Mouse (Mus musculus) testis, adult 10 weeks (tissue): ENCODE results near the gene Entpd8. TPM values are rescaled to one million over a fixed set of nuclear protein-coding genes. Genes with fewer than 3 reads are reported as not detected.

Source experiments
- polyA plus RNA-seq: library from polyadenylated mRNA; stranded (reverse); fragments of 350-450 nt; fragmentation: Illumina TruSeq; extraction: RNeasy Lipid Tissue Mini Kit (QIAGEN cat#74804); gene quantifications from one replicate; pipeline ENCODE4 v1.2.3, GENCODE M21; 2014; ENCODE audit warnings: low read depth, low replicate concordance

Entpd8 gene
- polyA plus RNA-seq, result 0.20 TPM

DNA sequence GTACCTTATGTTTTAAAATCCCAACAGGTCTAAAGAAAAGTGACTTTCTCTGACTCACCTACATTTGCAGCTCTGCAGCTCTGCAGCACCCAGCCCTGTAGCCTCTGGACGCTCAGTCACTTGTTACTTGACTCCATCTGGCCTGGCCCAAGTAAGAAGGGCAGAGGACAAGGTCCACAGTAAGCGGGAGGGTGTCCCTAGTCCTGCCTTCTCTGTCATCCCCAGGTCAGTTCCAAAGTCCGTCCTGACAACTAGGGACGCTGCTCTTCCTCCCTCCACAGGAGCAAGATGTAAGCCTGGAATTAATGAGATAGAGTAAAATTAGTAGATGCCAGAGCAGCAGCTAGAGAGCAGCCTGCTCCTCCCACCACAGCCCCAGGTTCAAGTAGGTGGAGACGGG, at the start of gene Entpd8:
Entpd8 (plus strand) TSS at position 229 of the 400 bp plus-strand sequence.

DNA sequence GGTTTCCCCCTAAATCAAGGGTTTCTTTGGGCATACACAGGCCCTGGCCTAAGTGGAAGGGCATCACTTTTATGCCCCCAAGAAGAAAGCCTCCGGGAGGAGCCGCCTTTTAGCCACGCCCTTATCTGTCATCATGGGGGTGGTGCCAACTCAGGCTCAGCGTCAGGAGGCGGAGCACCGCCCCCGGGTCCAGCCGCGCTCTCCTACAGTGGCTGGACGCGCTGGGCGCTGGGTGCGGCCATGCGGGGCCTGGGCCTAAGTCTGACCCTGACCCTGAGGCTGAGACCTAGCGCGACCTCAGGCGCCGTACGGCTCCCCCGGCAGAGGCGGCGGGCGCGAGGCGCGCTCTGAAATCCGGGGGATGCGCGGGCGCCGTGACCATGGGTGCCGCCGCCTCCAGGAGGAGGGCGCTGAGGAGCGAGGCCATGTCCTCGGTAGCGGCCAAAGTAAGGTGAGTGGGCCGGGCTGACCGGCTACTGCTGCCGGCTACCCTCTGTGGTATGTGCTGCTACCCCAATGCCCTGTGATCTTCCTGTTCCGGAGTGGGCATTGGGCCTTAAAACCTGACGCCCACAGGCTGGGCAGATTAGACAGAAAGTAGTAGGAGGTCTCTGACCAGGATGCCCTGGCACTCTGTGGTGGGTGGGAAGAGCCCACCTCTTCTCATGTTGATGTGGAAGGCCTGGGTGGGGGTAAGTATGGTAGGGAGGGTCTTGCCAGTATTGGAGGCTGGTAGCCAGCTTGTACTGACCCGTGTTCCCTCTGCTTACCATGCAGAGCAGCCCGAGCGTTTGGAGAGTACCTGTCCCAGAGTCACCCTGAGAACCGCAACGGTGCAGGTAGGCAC, 25.7 kb upstream of the Entpd8 start, which contains the start of gene Nsmf:
Nsmf (plus strand) TSS at position 135 of the 847 bp plus-strand sequence.

DNA sequence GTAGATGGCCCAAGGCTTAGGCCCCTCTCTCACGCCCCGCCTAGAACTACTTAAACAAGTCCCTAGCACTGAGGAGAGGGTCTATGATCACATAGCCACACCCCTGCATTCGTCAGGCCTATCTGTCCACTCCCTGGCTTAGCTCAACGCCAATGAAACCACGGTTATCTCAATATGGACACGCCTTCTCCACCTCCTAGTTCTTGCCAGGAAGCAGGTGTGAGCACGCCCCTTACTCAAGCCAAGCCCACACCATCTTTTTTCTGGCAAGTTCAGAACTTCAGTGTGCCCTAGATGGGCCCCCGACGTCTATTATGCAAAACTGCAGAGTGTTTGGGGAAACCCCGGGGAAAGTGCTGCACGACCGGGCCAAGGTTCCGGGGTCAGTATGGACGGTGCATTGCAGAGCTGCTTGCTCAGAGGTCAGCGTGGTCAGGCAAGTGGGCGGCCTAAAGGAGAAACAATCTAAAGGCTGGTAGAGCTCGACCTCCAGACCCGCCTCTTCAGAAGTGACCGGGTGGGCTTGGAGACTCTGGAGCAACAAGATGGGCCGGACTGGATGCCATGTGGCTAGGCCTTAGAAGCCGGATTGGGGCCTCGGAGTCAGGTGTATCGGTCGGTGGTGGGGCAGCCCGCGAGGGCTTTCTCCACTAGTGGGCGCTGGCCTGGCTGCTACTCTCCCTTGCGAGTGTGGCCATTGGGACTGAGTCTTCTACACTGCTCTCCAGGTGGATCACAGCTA, 15.2 kb downstream of the Entpd8 start, which contains the start of gene Noxa1:
Noxa1 (minus strand) TSS at position 41 of the 742 bp plus-strand sequence.

Other genes starting within 250 kb of the Entpd8 start
- gene Ehmt1, start 160.7 kb upstream of the Entpd8 start, polyA plus RNA-seq, result 5.0 TPM
- 0.83 TPM for gene Arrdc1, start 145.1 kb upstream of the Entpd8 start, polyA plus RNA-seq
- 26.5 TPM for gene Zmynd19, start 130.5 kb upstream of the Entpd8 start, polyA plus RNA-seq
- gene Dph7, start 117.9 kb upstream of the Entpd8 start, polyA plus RNA-seq, result 4.9 TPM
- gene Mrpl41, start 105.2 kb upstream of the Entpd8 start, polyA plus RNA-seq, result 50.8 TPM
- gene Pnpla7, start 104.3 kb upstream of the Entpd8 start, polyA plus RNA-seq, result 34.9 TPM
- gene Nsmf, start 25.9 kb upstream of the Entpd8 start, polyA plus RNA-seq, result 3.6 TPM
- gene Noxa1, start 14.8 kb downstream of the Entpd8 start, polyA plus RNA-seq, result not detected
- 1.2 TPM for gene Nrarp, start 100.5 kb downstream of the Entpd8 start, polyA plus RNA-seq
- gene Tor4a, start 116.6 kb downstream of the Entpd8 start, polyA plus RNA-seq, result 0.17 TPM
- 4.2 TPM for gene Nelfb, start 131.2 kb downstream of the Entpd8 start, polyA plus RNA-seq
- 21.6 TPM for gene Stpg3, start 134.3 kb downstream of the Entpd8 start, polyA plus RNA-seq
- 145 TPM for gene Fam166a, start 138.4 kb downstream of the Entpd8 start, polyA plus RNA-seq
- gene Tubb4b, start 144.4 kb downstream of the Entpd8 start, polyA plus RNA-seq, result 327 TPM
- gene Slc34a3, start 154.1 kb downstream of the Entpd8 start, polyA plus RNA-seq, result not detected
- not detected for gene Rnf224, start 156.5 kb downstream of the Entpd8 start, polyA plus RNA-seq
- not detected for gene Rnf208, start 162.0 kb downstream of the Entpd8 start, polyA plus RNA-seq
- not detected for gene Cysrt1, start 162.1 kb downstream of the Entpd8 start, polyA plus RNA-seq
- gene AL732309.1, start 166.6 kb downstream of the Entpd8 start, polyA plus RNA-seq, result 1.1 TPM
- gene Tmem203, start 175.1 kb downstream of the Entpd8 start, polyA plus RNA-seq, result 0.80 TPM
- gene Tprn, start 182.3 kb downstream of the Entpd8 start, polyA plus RNA-seq, result 24.4 TPM
- 4.1 TPM for gene Ssna1, start 192.1 kb downstream of the Entpd8 start, polyA plus RNA-seq
- 3.3 TPM for gene Anapc2, start 192.2 kb downstream of the Entpd8 start, polyA plus RNA-seq
- not detected for gene Tmem210, start 207.8 kb downstream of the Entpd8 start, polyA plus RNA-seq
- gene Lrrc26, start 209.6 kb downstream of the Entpd8 start, polyA plus RNA-seq, result not detected
- not detected for gene Grin1, start 238.9 kb downstream of the Entpd8 start, polyA plus RNA-seq